In the genomic region with DNA sequence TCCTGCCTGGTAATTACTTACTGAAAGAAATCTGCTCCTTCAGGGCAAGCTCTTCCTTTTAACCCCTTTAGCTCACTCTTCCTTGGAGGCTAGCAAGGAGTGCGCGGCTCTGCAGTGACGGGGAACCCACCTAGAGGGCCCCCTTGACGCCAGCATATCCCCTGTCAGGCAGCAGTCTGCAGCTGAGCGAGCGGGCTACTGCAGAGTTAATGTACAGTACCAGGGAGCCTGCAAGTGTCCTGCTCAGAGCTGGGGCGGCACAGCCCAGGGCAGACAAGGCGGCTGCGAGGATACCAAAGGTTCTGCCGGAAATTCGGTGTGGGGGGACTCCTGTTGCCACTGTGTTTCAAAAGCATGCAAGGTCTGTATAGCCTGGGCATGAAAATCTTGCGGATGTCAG, we compare ENCODE assay signal across 8 mouse cellular contexts.
DNase-seq lines count a peak whose midpoint lies in the region; ATAC-seq and TF ChIP-seq lines count a peak whose summit lies in the region.

No protein-coding gene starts in this region.

- no peak for TF ChIP-seq CTCF in embryonic fibroblast, embryonic 13.5 days (IDR thresholded peaks at IDR 0.05; ENCODE audit: borderline replicate concordance, insufficient read depth, low read length)

- H3K4me3 ChIP-seq in erythroblast, embryonic 14.5 days (replicated peaks), result peak overlapping the region; percentile 32
- peak overlapping the region; percentile 39 for H3K4me3 ChIP-seq in embryonic fibroblast, embryonic 13.5 days (ENCODE audit: insufficient read depth, low read length)
- H3K4me3 ChIP-seq in heart, embryonic 11.5 days (ENCODE audit: low read depth, low read length), result peak overlapping the region; percentile 50
- H3K4me3 ChIP-seq in kidney, embryonic 15.5 days (replicated peaks), result peak overlapping the region; percentile 56
- peak overlapping the region; percentile 58 for H3K4me3 ChIP-seq in limb, embryonic 15.5 days
- H3K4me3 ChIP-seq in midbrain, embryonic 16.5 days (ENCODE audit: low read depth, low read length), result peak overlapping the region; percentile 69

- no peak for ATAC-seq in erythroblast, adult 5-6 weeks (replicated peaks; ENCODE audit: low FRiP score, poor library complexity, severe bottlenecking)
- peak; percentile 91 for ATAC-seq in heart, embryonic 11.5 days (replicated peaks; ENCODE audit: insufficient number of reproducible peaks, low FRiP score, low TSS enrichment)
- peak; percentile 99 for ATAC-seq in kidney, embryonic 15.5 days (replicated peaks; ENCODE audit: low FRiP score)
- ATAC-seq in limb, embryonic 15.5 days (ENCODE audit: insufficient number of reproducible peaks, low FRiP score, low TSS enrichment, low read depth), result peak; percentile 89
- ATAC-seq in midbrain, embryonic 16.5 days, result peak; percentile 99

- H3K36me3 ChIP-seq in erythroblast, embryonic 14.5 days (ENCODE audit: control insufficient read depth), result no peaks in the 10 kb centered on the region
- H3K36me3 ChIP-seq in heart, embryonic 11.5 days (ENCODE audit: control insufficient read depth, insufficient read depth, low read length), result no peaks in the 10 kb centered on the region
- no peaks in the 10 kb centered on the region for H3K36me3 ChIP-seq in kidney, embryonic 15.5 days
- H3K36me3 ChIP-seq in limb, embryonic 15.5 days, result no peaks in the 10 kb centered on the region
- H3K36me3 ChIP-seq in midbrain, embryonic 16.5 days (ENCODE audit: control insufficient read depth, insufficient read depth, low read length), result no peaks in the 10 kb centered on the region

- peak; percentile 25 to 65 for DNase-seq in spleen, postnatal 10 days (ENCODE audit: low spot score in 2 of 2)

- peak overlapping the region; percentile 55; the same call in 1 of the 2 replicates for H3K27ac ChIP-seq in embryonic fibroblast, embryonic 13.5 days (ENCODE audit: insufficient read depth, low read length)
- H3K27ac ChIP-seq in heart, embryonic 11.5 days (ENCODE audit: low read depth, low read length), result peak overlapping the region; percentile 60
- H3K27ac ChIP-seq in kidney, embryonic 15.5 days, result peak overlapping the region; percentile 87
- peak overlapping the region; percentile 93 for H3K27ac ChIP-seq in limb, embryonic 15.5 days
- peak overlapping the region; percentile 97 for H3K27ac ChIP-seq in midbrain, embryonic 16.5 days (ENCODE audit: low read length)

- H3K9ac ChIP-seq in heart, embryonic 11.5 days (ENCODE audit: low read depth, low read length), result peak overlapping the region; percentile 62
- H3K9ac ChIP-seq in kidney, embryonic 15.5 days, result peak overlapping the region; percentile 48
- peak overlapping the region; percentile 42 for H3K9ac ChIP-seq in limb, embryonic 15.5 days
- H3K9ac ChIP-seq in midbrain, embryonic 16.5 days (ENCODE audit: low read depth, low read length), result peak overlapping the region; percentile 85

- no peaks in the 10 kb centered on the region for H3K9me3 ChIP-seq in erythroblast, embryonic 14.5 days (ENCODE audit: control insufficient read depth, low read length)
- H3K9me3 ChIP-seq in heart, embryonic 11.5 days (replicated peaks; ENCODE audit: control insufficient read depth, low read length), result no peaks in the 10 kb centered on the region
- no peaks in the 10 kb centered on the region for H3K9me3 ChIP-seq in kidney, embryonic 15.5 days (replicated peaks)
- no peaks in the 10 kb centered on the region for H3K9me3 ChIP-seq in limb, embryonic 15.5 days
- no peaks in the 10 kb centered on the region for H3K9me3 ChIP-seq in midbrain, embryonic 16.5 days (replicated peaks; ENCODE audit: control insufficient read depth, low read length, poor library complexity, severe bottlenecking)

- H3K27me3 ChIP-seq in erythroblast, embryonic 14.5 days (ENCODE audit: control insufficient read depth), result peaks cover 6% of the 10 kb centered on the region; the same call in 1 of the 2 replicates
- no peaks in the 10 kb centered on the region for H3K27me3 ChIP-seq in heart, embryonic 11.5 days (ENCODE audit: control insufficient read depth, insufficient read depth, low read length)
- H3K27me3 ChIP-seq in kidney, embryonic 15.5 days, result no peaks in the 10 kb centered on the region
- H3K27me3 ChIP-seq in limb, embryonic 15.5 days, result no peaks in the 10 kb centered on the region
- H3K27me3 ChIP-seq in midbrain, embryonic 16.5 days (ENCODE audit: control insufficient read depth, insufficient read depth, low read depth, low read length), result no peaks in the 10 kb centered on the region

- H3K4me2 ChIP-seq in heart, embryonic 11.5 days, result peak overlapping the region; percentile 79
- H3K4me2 ChIP-seq in kidney, embryonic 15.5 days, result peak overlapping the region; percentile 86
- H3K4me2 ChIP-seq in limb, embryonic 15.5 days, result peak overlapping the region; percentile 75
- peak overlapping the region; percentile 93 for H3K4me2 ChIP-seq in midbrain, embryonic 16.5 days (ENCODE audit: low read length)

- H3K4me1 ChIP-seq in erythroblast, embryonic 14.5 days (ENCODE audit: control insufficient read depth), result no peaks in the 10 kb centered on the region
- no peaks in the 10 kb centered on the region for H3K4me1 ChIP-seq in embryonic fibroblast, embryonic 13.5 days (ENCODE audit: control insufficient read depth, insufficient read depth, low read length)
- H3K4me1 ChIP-seq in heart, embryonic 11.5 days (ENCODE audit: control insufficient read depth, insufficient read depth, low read length), result peaks cover 5% of the 10 kb centered on the region; the same call in 1 of the 2 replicates
- peaks cover 27% of the 10 kb centered on the region for H3K4me1 ChIP-seq in kidney, embryonic 15.5 days
- H3K4me1 ChIP-seq in limb, embryonic 15.5 days, result peaks cover 5% of the 10 kb centered on the region
- H3K4me1 ChIP-seq in midbrain, embryonic 16.5 days (ENCODE audit: control insufficient read depth, insufficient read depth, low read length), result peaks cover 25% of the 10 kb centered on the region

- TF ChIP-seq POLR2A in embryonic fibroblast, embryonic 13.5 days (IDR thresholded peaks at IDR 0.05; ENCODE audit: low read depth, low read length), result peak; percentile 65

- WGBS in heart, embryonic 11.5 days (ENCODE audit: insufficient replicate concordance), result under 1% methylated on average over 12 of the region's 12 CpGs
- under 1% methylated on average over 12 of the region's 12 CpGs for WGBS in kidney, embryonic 15.5 days
- WGBS in limb, embryonic 15.5 days, result under 1% methylated on average over 12 of the region's 12 CpGs
- WGBS in midbrain, embryonic 16.5 days, result 0% methylated on average over 12 of the region's 12 CpGs
